Mouse (Mus musculus) lung, postnatal 0 days (tissue): ENCODE results near the gene Iqgap1.

ENCODE experiments used
- CTCF ChIP-seq: IDR thresholded peaks from 2 replicates; pipeline ENCODE4 v1.5.1; 2016; ENCODE audit warnings: antibody characterized with exemption, mild to moderate bottlenecking
- EP300 ChIP-seq: IDR thresholded peaks from 2 replicates; pipeline ENCODE4 v1.6.1; 2016; ENCODE audit warnings: antibody characterized with exemption, mild to moderate bottlenecking, control low read depth

- TF ChIP-seq CTCF (peak; percentile 20; the same call in 1 of the 2 replicates), EP300 (no peak)
Observed at GRCm38 (mm10) chr7:80688556-80689220, 137.1 kb downstream of the Iqgap1 start, which contains the start of gene Crtc3.
